Mouse (Mus musculus): ENCODE results near the gene Hmgb1. TPM values are rescaled to one million over a fixed set of nuclear protein-coding genes. Genes with fewer than 3 reads are reported as not detected.

Hmgb1 gene
- total and polyA plus RNA-seq, 3 experiments = 23.7 to 103 (median 88.9) TPM

- H3K79me2 ChIP-seq (replicated peaks; ENCODE audit: control insufficient read depth, insufficient read depth, low read length) = no peaks in the 10 kb centered on the region
Measured at GRCm38 (mm10) chr5:149015335-149016201, 168.7 kb downstream of the Hmgb1 start.

GRCm38 (mm10) chr5:149014600-149015268, 169.6 kb downstream of the Hmgb1 start:
- H3K27ac ChIP-seq = no peak overlapping the region
- no peak for TF ChIP-seq POLR2A (IDR thresholded peaks at IDR 0.05; ENCODE audit: insufficient read depth, low read depth, low read length)
- TF ChIP-seq EP300 (IDR thresholded peaks at IDR 0.05; ENCODE audit: insufficient read depth, low read depth, low read length) = no peak
- no peak for TF ChIP-seq CTCF (IDR thresholded peaks at IDR 0.05)
- intact Hi-C loops (cut with DNase I) = loop anchor here (2.0 kb wide), 1 partner anchor 16 kb away; no protein-coding TSS in a partner anchor

More at GRCm38 (mm10) chr5:149015335-149016201, 168.7 kb downstream of the Hmgb1 start:
- Histone ChIP-seq H3K4me1 (ENCODE audit: control insufficient read depth, insufficient read depth, low read length) (peaks cover 2% of the 10 kb centered on the region; the same call in 1 of the 2 replicates), H3K36me3 (ENCODE audit: control insufficient read depth, insufficient read depth, low read length) (no peaks in the 10 kb centered on the region), H3K9ac (ENCODE audit: low read depth, low read length) (peak overlapping the region; percentile 77), H3K4me3 (peak overlapping the region; percentile 57), H3K27ac (peak overlapping the region; percentile 52), H3K27me3 (ENCODE audit: control insufficient read depth, insufficient read depth, low read length) (no peaks in the 10 kb centered on the region)
- peak; percentile 27 to 39 for DNase-seq
- no peak for TF ChIP-seq CTCF (IDR thresholded peaks at IDR 0.05)
- no peak for TF ChIP-seq POLR2A (IDR thresholded peaks at IDR 0.05; ENCODE audit: insufficient read depth, low read depth, low read length)
- TF ChIP-seq EP300 (IDR thresholded peaks at IDR 0.05; ENCODE audit: insufficient read depth, low read depth, low read length) = no peak
- 7% methylated on average over 37 of the region's 37 CpGs for WGBS
- intact Hi-C loops (cut with DNase I) = loop anchor here (2.0 kb wide), 1 partner anchor 15 kb away; no protein-coding TSS in a partner anchor

GRCm38 (mm10) chr5:149013817-149014508, 170.3 kb downstream of the Hmgb1 start:
- H3K79me2 ChIP-seq (replicated peaks; ENCODE audit: control insufficient read depth, insufficient read depth, low read length) = no peaks in the 10 kb centered on the region
- no peaks in the 10 kb centered on the region for H3K27me3 ChIP-seq (ENCODE audit: control insufficient read depth, insufficient read depth, low read length)
- no peak for DNase-seq
- 86% methylated on average over 7 of the region's 7 CpGs for WGBS
- no peak overlapping the region for H3K4me3 ChIP-seq
- H3K27ac ChIP-seq = no peak overlapping the region
- intact Hi-C loops (cut with DNase I) = loop anchor here (2.0 kb wide), 1 partner anchor 17 kb away; no protein-coding TSS in a partner anchor
- no peak overlapping the region for H3K9ac ChIP-seq (ENCODE audit: low read depth, low read length)
- TF ChIP-seq CTCF (IDR thresholded peaks at IDR 0.05) (no peak), POLR2A (IDR thresholded peaks at IDR 0.05; ENCODE audit: insufficient read depth, low read depth, low read length) (no peak), EP300 (IDR thresholded peaks at IDR 0.05; ENCODE audit: insufficient read depth, low read depth, low read length) (no peak)
- H3K4me1 ChIP-seq (ENCODE audit: control insufficient read depth, insufficient read depth, low read length) = no peaks in the 10 kb centered on the region; the same call in 1 of the 2 replicates
- H3K36me3 ChIP-seq (ENCODE audit: control insufficient read depth, insufficient read depth, low read length) = no peaks in the 10 kb centered on the region

More at GRCm38 (mm10) chr5:149014600-149015268, 169.6 kb downstream of the Hmgb1 start:
- Histone ChIP-seq H3K4me1 (ENCODE audit: control insufficient read depth, insufficient read depth, low read length) (no peaks in the 10 kb centered on the region; the same call in 1 of the 2 replicates), H3K27me3 (ENCODE audit: control insufficient read depth, insufficient read depth, low read length) (no peaks in the 10 kb centered on the region), H3K4me3 (no peak overlapping the region), H3K36me3 (ENCODE audit: control insufficient read depth, insufficient read depth, low read length) (no peaks in the 10 kb centered on the region), H3K79me2 (replicated peaks; ENCODE audit: control insufficient read depth, insufficient read depth, low read length) (no peaks in the 10 kb centered on the region), H3K9ac (ENCODE audit: low read depth, low read length) (no peak overlapping the region)
- WGBS = 56% methylated on average over 17 of the region's 17 CpGs
- DNase-seq = no peak

- no peak for TF ChIP-seq CTCF (IDR thresholded peaks at IDR 0.05)
- TF ChIP-seq POLR2A (IDR thresholded peaks at IDR 0.05; ENCODE audit: insufficient read depth, low read depth, low read length) = no peak
- H3K4me3 ChIP-seq = no peak overlapping the region
- H3K9ac ChIP-seq (ENCODE audit: low read depth, low read length) = no peak overlapping the region
- no peaks in the 10 kb centered on the region for H3K79me2 ChIP-seq (replicated peaks; ENCODE audit: control insufficient read depth, insufficient read depth, low read length)
- H3K27me3 ChIP-seq (ENCODE audit: control insufficient read depth, insufficient read depth, low read length) = no peaks in the 10 kb centered on the region
- intact Hi-C loops (cut with DNase I) = no loop called here
- DNase-seq = no peak
- 19% methylated on average over 3 of the region's 3 CpGs for WGBS
- H3K27ac ChIP-seq = no peak overlapping the region
- peaks cover 2% of the 10 kb centered on the region; the same call in 1 of the 2 replicates for H3K4me1 ChIP-seq (ENCODE audit: control insufficient read depth, insufficient read depth, low read length)
- H3K36me3 ChIP-seq (ENCODE audit: control insufficient read depth, insufficient read depth, low read length) = no peaks in the 10 kb centered on the region
Measured at GRCm38 (mm10) chr5:149009111-149009510, 175.2 kb downstream of the Hmgb1 start.

- intact Hi-C loops (cut with DNase I) = loop anchor here (1.0 to 2.0 kb wide), 4 partner anchors 24 to 330 kb away; no protein-coding TSS in a partner anchor
- Histone ChIP-seq H3K4me3 (peak overlapping the region; percentile 55), H3K9ac (ENCODE audit: low read depth, low read length) (peak overlapping the region; percentile 48), H3K27me3 (ENCODE audit: control insufficient read depth, insufficient read depth, low read length) (no peaks in the 10 kb centered on the region), H3K79me2 (replicated peaks; ENCODE audit: control insufficient read depth, insufficient read depth, low read length) (no peaks in the 10 kb centered on the region), H3K27ac (peak overlapping the region; percentile 92), H3K4me1 (ENCODE audit: control insufficient read depth, insufficient read depth, low read length) (peaks cover 2% of the 10 kb centered on the region; the same call in 1 of the 2 replicates), H3K36me3 (ENCODE audit: control insufficient read depth, insufficient read depth, low read length) (no peaks in the 10 kb centered on the region)
- peak; percentile 29 to 50 for DNase-seq
- no peak for TF ChIP-seq EP300 (IDR thresholded peaks at IDR 0.05; ENCODE audit: insufficient read depth, low read depth, low read length)
- no peak for TF ChIP-seq CTCF (IDR thresholded peaks at IDR 0.05)
- no peak for TF ChIP-seq POLR2A (IDR thresholded peaks at IDR 0.05; ENCODE audit: insufficient read depth, low read depth, low read length)
- WGBS = 22% methylated on average over 5 of the region's 5 CpGs
Measured at GRCm38 (mm10) chr5:149007295-149007646, 177.0 kb downstream of the Hmgb1 start.
